Mouse (Mus musculus): ENCODE results near the gene Arhgef3.

DNA sequence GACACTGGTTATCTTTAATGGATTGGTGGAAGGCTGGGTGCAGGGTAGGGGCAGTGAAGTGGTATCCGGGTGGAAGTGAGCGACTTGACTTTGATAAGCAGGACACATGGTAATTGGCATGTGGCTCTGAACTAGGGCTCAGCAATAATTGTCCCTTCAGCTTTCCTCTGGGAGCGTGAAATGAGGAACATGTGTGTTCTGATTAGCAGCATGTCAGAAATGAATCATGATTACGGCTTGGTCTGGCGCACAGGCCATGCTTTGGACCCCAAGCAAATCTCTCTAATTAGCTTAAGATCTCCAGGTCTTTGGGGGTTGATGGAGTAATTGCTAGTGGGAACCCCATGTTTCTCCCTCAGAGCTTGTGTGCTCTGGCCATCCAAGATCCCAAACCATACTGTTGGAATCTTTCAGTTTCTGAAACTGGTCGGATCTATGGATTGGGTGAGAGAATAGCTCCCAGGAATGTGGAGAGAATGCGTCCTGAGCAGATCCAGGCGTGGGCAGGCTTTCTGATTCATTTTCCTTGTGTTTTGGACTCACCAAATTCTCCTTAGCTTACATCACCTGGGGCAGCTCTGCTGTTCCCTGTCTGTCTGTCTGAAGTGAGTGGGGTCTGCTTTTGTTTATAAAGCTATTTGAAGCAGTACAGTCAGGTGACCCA is 45.1 kb upstream of the Arhgef3 start:
- no peak for TF ChIP-seq EP300 (IDR thresholded peaks at IDR 0.05; ENCODE audit: insufficient read depth, low read depth, low read length)
- TF ChIP-seq POLR2A (IDR thresholded peaks at IDR 0.05; ENCODE audit: insufficient read depth, low read length) = no peak
